Mouse (Mus musculus): ENCODE measurements at regions not wholly inside any gene's neighbourhood (a gene's known extent, or its start where the extent isn't known, plus 50 kb on each side); places are given as distances from the start of the nearest gene placed in this dataset.

DNA sequence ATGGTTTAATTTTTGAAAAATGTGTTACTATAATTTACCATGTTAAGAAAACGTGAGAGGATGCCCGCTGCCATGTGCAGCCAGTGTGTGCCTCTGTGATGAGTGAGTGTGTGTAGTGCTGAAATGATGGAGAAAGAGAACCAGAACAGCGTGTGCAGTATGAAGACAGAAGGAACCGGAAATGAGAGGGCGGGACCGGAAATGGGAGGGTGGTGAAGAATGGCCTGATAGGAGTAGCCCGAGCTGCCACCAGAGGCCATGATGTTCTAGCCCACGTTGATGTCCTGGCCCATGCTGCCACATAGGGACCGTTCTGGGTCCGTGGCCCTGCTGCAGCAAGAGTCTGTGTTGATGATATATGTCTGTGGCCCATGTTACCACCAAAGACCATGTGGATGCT is 57.8 kb upstream of the Anapc15-ps start:
- Histone ChIP-seq H3K4me1 (ENCODE audit: insufficient read depth) (no peaks in the 10 kb centered on the region), H3K4me2 (ENCODE audit: low read depth, low read length) (no peak overlapping the region), H3K36me3 (replicated peaks; ENCODE audit: insufficient read depth, low read length) (no peaks in the 10 kb centered on the region), H3K27me3 (ENCODE audit: insufficient read depth, low read length) (no peaks in the 10 kb centered on the region), H3K4me3 (ENCODE audit: low read depth, low read length) (no peak overlapping the region), H3K9me3 (ENCODE audit: low read length) (no peaks in the 10 kb centered on the region), H3K9ac (replicated peaks) (no peak overlapping the region), H3K27ac (ENCODE audit: low read depth) (no peak overlapping the region)
- whole genome bisulfite sequencing (ENCODE audit: insufficient replicate concordance), result 76% methylated on average over 10 of the region's 10 CpGs
- no peak for ATAC-seq
- DNase-seq, result no peak
- TF ChIP-seq EP300 (IDR thresholded peaks at IDR 0.05; ENCODE audit: low read depth), result no peak
- no peak for TF ChIP-seq CTCF (IDR thresholded peaks at IDR 0.05; ENCODE audit: low read depth)

- H3K9ac ChIP-seq (replicated peaks), result no peak overlapping the region
- no peak for DNase-seq
- no peaks in the 10 kb centered on the region for H3K36me3 ChIP-seq (replicated peaks; ENCODE audit: insufficient read depth, low read length)
- no peak for ATAC-seq
- no peak overlapping the region for H3K4me2 ChIP-seq (ENCODE audit: low read depth, low read length)
- H3K27me3 ChIP-seq (ENCODE audit: insufficient read depth, low read length), result no peaks in the 10 kb centered on the region
- WGBS (ENCODE audit: insufficient replicate concordance), result 69% methylated on average over 9 of the region's 9 CpGs
- H3K4me3 ChIP-seq (ENCODE audit: low read depth, low read length), result no peak overlapping the region
- no peaks in the 10 kb centered on the region for H3K4me1 ChIP-seq (ENCODE audit: insufficient read depth)
- TF ChIP-seq EP300 (IDR thresholded peaks at IDR 0.05; ENCODE audit: low read depth), result no peak
- TF ChIP-seq CTCF (IDR thresholded peaks at IDR 0.05; ENCODE audit: low read depth), result no peak
- no peak overlapping the region for H3K27ac ChIP-seq (ENCODE audit: low read depth)
- H3K9me3 ChIP-seq (ENCODE audit: low read length), result no peaks in the 10 kb centered on the region
Measured at GRCm38 (mm10) chr10:95729890-95730289, 56.6 kb upstream of the Anapc15-ps start.

DNA sequence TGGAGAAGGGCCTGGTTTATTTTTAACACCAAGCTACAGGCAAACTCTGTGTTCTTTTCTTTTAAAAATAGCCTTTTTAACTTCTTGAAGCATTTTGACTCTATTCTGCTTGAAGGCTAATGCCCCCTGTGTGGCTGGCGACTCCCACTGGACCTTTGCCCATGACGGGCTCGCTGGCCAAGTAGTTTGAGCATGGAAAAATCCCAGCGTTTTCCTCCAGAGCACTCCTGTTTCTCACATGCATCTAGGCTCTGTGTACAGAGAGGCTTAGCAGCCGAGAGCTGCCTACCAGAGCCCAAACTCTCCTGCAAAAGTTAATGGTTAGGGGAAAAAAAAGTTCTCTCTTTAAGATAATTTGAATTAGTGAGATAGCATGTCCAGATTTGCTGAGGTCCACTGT is 52.7 kb upstream of the Anapc15-ps start:
- DNase-seq, result no peak
- Histone ChIP-seq H3K36me3 (replicated peaks; ENCODE audit: insufficient read depth, low read length) (no peaks in the 10 kb centered on the region), H3K9me3 (ENCODE audit: low read length) (no peaks in the 10 kb centered on the region), H3K4me3 (ENCODE audit: low read depth, low read length) (no peak overlapping the region), H3K4me1 (ENCODE audit: insufficient read depth) (peaks cover 7% of the 10 kb centered on the region; the same call in 1 of the 2 replicates), H3K4me2 (ENCODE audit: low read depth, low read length) (no peak overlapping the region), H3K9ac (replicated peaks) (no peak overlapping the region), H3K27me3 (ENCODE audit: insufficient read depth, low read length) (no peaks in the 10 kb centered on the region), H3K27ac (ENCODE audit: low read depth) (no peak overlapping the region)
- no peak for TF ChIP-seq CTCF (IDR thresholded peaks at IDR 0.05; ENCODE audit: low read depth)
- no peak for TF ChIP-seq EP300 (IDR thresholded peaks at IDR 0.05; ENCODE audit: low read depth)
- 54% methylated on average over 5 of the region's 5 CpGs for WGBS (ENCODE audit: insufficient replicate concordance)
- no peak for ATAC-seq

DNA sequence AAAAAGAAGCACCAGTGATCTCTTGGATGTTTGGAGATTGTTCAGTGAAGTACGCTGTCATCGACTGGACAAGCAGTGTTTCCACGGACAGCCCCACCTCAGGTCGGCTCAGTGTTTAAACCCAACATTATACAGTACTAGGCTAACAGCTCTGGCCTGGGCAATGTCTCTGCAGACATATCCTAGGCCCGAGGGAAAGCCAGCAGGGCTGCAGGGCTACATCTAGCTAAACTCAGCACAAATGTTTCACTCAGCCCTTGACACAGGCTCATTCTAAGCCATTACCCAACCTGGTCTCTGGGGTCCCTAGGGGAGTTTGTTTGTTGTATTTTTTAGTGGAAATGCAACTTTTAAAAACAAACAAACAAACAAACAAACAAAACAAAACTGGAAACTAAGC is 52.1 kb upstream of the Anapc15-ps start:
- no peak overlapping the region for H3K4me3 ChIP-seq (ENCODE audit: low read depth, low read length)
- H3K9me3 ChIP-seq (ENCODE audit: low read length), result no peaks in the 10 kb centered on the region
- peaks cover 7% of the 10 kb centered on the region; the same call in 1 of the 2 replicates for H3K4me1 ChIP-seq (ENCODE audit: insufficient read depth)
- ATAC-seq (no peak), DNase-seq (no peak)
- H3K27me3 ChIP-seq (ENCODE audit: insufficient read depth, low read length), result no peaks in the 10 kb centered on the region
- TF ChIP-seq EP300 (IDR thresholded peaks at IDR 0.05; ENCODE audit: low read depth), result no peak
- no peak for TF ChIP-seq CTCF (IDR thresholded peaks at IDR 0.05; ENCODE audit: low read depth)
- no peak overlapping the region for H3K27ac ChIP-seq (ENCODE audit: low read depth)
- no peaks in the 10 kb centered on the region for H3K36me3 ChIP-seq (replicated peaks; ENCODE audit: insufficient read depth, low read length)
- no peak overlapping the region for H3K9ac ChIP-seq (replicated peaks)
- 69% methylated on average over 5 of the region's 5 CpGs for WGBS (ENCODE audit: insufficient replicate concordance)
- no peak overlapping the region for H3K4me2 ChIP-seq (ENCODE audit: low read depth, low read length)
